Mouse (Mus musculus) v-Abl transformed pro-B cells (cell line): ENCODE results near the gene Plxnd1.

Experiments used
- in situ Hi-C, 2 experiments: fragments of 400-800 bp; cut with MboI; formaldehyde crosslinking; loops; one replicate each; pipeline ENCODE4 v1.15.1; 2025; ENCODE audit not compliant: unreplicated experiment in 2 of 2

Gene Plxnd1

GRCm38 (mm10) chr6:115962439-115963085 lies 32.2 kb downstream of the Plxnd1 start:
- in situ Hi-C loops, result no loop called here

GRCm38 (mm10) chr6:115961743-115962142 lies 33.1 kb downstream of the Plxnd1 start:
- in situ Hi-C loops, result no loop called here

GRCm38 (mm10) chr6:115960322-115960721 lies 34.5 kb downstream of the Plxnd1 start:
- in situ Hi-C loops, result no loop called here

GRCm38 (mm10) chr6:115959151-115959691 lies 35.6 kb downstream of the Plxnd1 start:
- in situ Hi-C loops, result no loop called here

- in situ Hi-C loops, result no loop called here
Measured at GRCm38 (mm10) chr6:115958445-115958844, 36.4 kb downstream of the Plxnd1 start.

- in situ Hi-C loops, result no loop called here
Measured at GRCm38 (mm10) chr6:115957681-115958080, 37.1 kb downstream of the Plxnd1 start.

- in situ Hi-C loops, result no loop called here
Measured at GRCm38 (mm10) chr6:115956922-115957601, 37.7 kb downstream of the Plxnd1 start.

GRCm38 (mm10) chr6:115956418-115956921 lies 38.3 kb downstream of the Plxnd1 start:
- in situ Hi-C loops, result no loop called here

GRCm38 (mm10) chr6:115955664-115956063 lies 39.1 kb downstream of the Plxnd1 start:
- in situ Hi-C loops, result no loop called here

GRCm38 (mm10) chr6:115955169-115955568 lies 39.6 kb downstream of the Plxnd1 start:
- in situ Hi-C loops, result no loop called here

GRCm38 (mm10) chr6:115954506-115955074 lies 40.2 kb downstream of the Plxnd1 start:
- in situ Hi-C loops, result no loop called here

GRCm38 (mm10) chr6:115946389-115946788 lies 48.4 kb downstream of the Plxnd1 start:
- in situ Hi-C loops, result loop anchor here in 1 of 2 experiments (5.0 kb wide), 1 partner anchor 36 kb away; no protein-coding TSS in a partner anchor

GRCm38 (mm10) chr6:115945633-115946032 lies 49.2 kb downstream of the Plxnd1 start:
- in situ Hi-C loops, result loop anchor here in 1 of 2 experiments (5.0 kb wide), 1 partner anchor 37 kb away; no protein-coding TSS in a partner anchor

GRCm38 (mm10) chr6:115944638-115945037 lies 50.2 kb downstream of the Plxnd1 start, which contains the start of gene H1foo:
Gene H1foo (plus strand): TSS chr6:115944938.
- in situ Hi-C loops, result loop anchor here (5.0 kb wide), 2 partner anchors 37 to 38 kb away; no protein-coding TSS in a partner anchor

GRCm38 (mm10) chr6:115943498-115944427 lies 51.0 kb downstream of the Plxnd1 start:
- in situ Hi-C loops, result loop anchor here in 1 of 2 experiments (5.0 kb wide), 1 partner anchor 36 kb away; no protein-coding TSS in a partner anchor

GRCm38 (mm10) chr6:115941128-115941527 lies 53.7 kb downstream of the Plxnd1 start:
- in situ Hi-C loops, result loop anchor here in 1 of 2 experiments (5.0 kb wide), 1 partner anchor 34 kb away; no protein-coding TSS in a partner anchor

- in situ Hi-C loops, result loop anchor here in 1 of 2 experiments (5.0 kb wide), 1 partner anchor 33 kb away; no protein-coding TSS in a partner anchor
Measured at GRCm38 (mm10) chr6:115940603-115941002, 54.2 kb downstream of the Plxnd1 start.

- in situ Hi-C loops, result no loop called here
Measured at GRCm38 (mm10) chr6:115938798-115939197, 56.0 kb downstream of the Plxnd1 start.

- in situ Hi-C loops, result no loop called here
Measured at GRCm38 (mm10) chr6:115938011-115938410, 56.8 kb downstream of the Plxnd1 start.

GRCm38 (mm10) chr6:115935544-115935943 lies 59.3 kb downstream of the Plxnd1 start:
- in situ Hi-C loops, result no loop called here
